Mouse (Mus musculus): ENCODE measurements around the gene Notch1.

The Notch1 gene

GRCm38 (mm10) chr2:26481724-26482495, 34.6 kb downstream of the Notch1 start:
- no peak for DNase-seq (ENCODE audit: low read depth, low spot score)

GRCm38 (mm10) chr2:26480911-26481310, 35.6 kb downstream of the Notch1 start:
- no peak for DNase-seq (ENCODE audit: low read depth, low spot score)

- no peak for DNase-seq (ENCODE audit: low read depth, low spot score)
Observed at GRCm38 (mm10) chr2:26478685-26479205, 37.7 kb downstream of the Notch1 start.

- DNase-seq (ENCODE audit: low read depth, low spot score) = no peak
Observed at GRCm38 (mm10) chr2:26477911-26478310, 38.6 kb downstream of the Notch1 start.

- no peak for DNase-seq (ENCODE audit: low read depth, low spot score)
Observed at GRCm38 (mm10) chr2:26475505-26476430, 40.7 kb downstream of the Notch1 start.

GRCm38 (mm10) chr2:26474789-26475504, 41.5 kb downstream of the Notch1 start:
- no peak for DNase-seq (ENCODE audit: low read depth, low spot score)

GRCm38 (mm10) chr2:26472312-26473090, 44.0 kb downstream of the Notch1 start:
- DNase-seq (ENCODE audit: low read depth, low spot score) = no peak

GRCm38 (mm10) chr2:26471652-26472285, 44.7 kb downstream of the Notch1 start:
- DNase-seq (ENCODE audit: low read depth, low spot score) = no peak

GRCm38 (mm10) chr2:26470967-26471366, 45.5 kb downstream of the Notch1 start:
- no peak for DNase-seq (ENCODE audit: low read depth, low spot score)

GRCm38 (mm10) chr2:26468376-26468775, 48.1 kb downstream of the Notch1 start:
- no peak for DNase-seq (ENCODE audit: low read depth, low spot score)

- no peak for DNase-seq (ENCODE audit: low read depth, low spot score)
Observed at GRCm38 (mm10) chr2:26463412-26463811, 53.1 kb downstream of the Notch1 start.

- DNase-seq (ENCODE audit: low read depth, low spot score) = no peak
Observed at GRCm38 (mm10) chr2:26462980-26463379, 53.5 kb downstream of the Notch1 start.

- DNase-seq (ENCODE audit: low read depth, low spot score) = no peak
Observed at GRCm38 (mm10) chr2:26461667-26462066, 54.8 kb downstream of the Notch1 start.

GRCm38 (mm10) chr2:26460837-26461236, 55.6 kb downstream of the Notch1 start:
- no peak for DNase-seq (ENCODE audit: low read depth, low spot score)

GRCm38 (mm10) chr2:26460097-26460646, 56.3 kb downstream of the Notch1 start:
- DNase-seq (ENCODE audit: low read depth, low spot score) = no peak

- DNase-seq (ENCODE audit: low read depth, low spot score) = no peak
Observed at GRCm38 (mm10) chr2:26459478-26459877, 57.0 kb downstream of the Notch1 start.

GRCm38 (mm10) chr2:26458402-26459124, 57.9 kb downstream of the Notch1 start:
- DNase-seq (ENCODE audit: low read depth, low spot score) = no peak

- DNase-seq (ENCODE audit: low read depth, low spot score) = peak; percentile 71
Observed at GRCm38 (mm10) chr2:26449121-26450060, 67.1 kb downstream of the Notch1 start.

All from embryo, embryonic 11.5 days (tissue).